Mouse (Mus musculus) gastrocnemius, adult 2 months (tissue): Measurements from ENCODE around the gene Samd14. TPM values are rescaled to one million over a fixed set of nuclear protein-coding genes. Genes with fewer than 3 reads are reported as not detected.
"Not testable (repeated sequence)": the region's sequence is repeated elsewhere in the genome, so short reads cannot be mapped to it uniquely, and the experiment has no call there.

Experiments used
- DNase-seq: peaks from one replicate; pipeline ENCODE4 v3.0.0; 2022
- H3K27ac ChIP-seq: fragments of 200-600 bp; 2 replicates; pipeline ENCODE4 v1.8.1; 2022; ENCODE audit warnings: mild to moderate bottlenecking
- H3K4me3 ChIP-seq: fragments of 200-600 bp; 2 replicates; pipeline ENCODE4 v1.8.1; 2022; ENCODE audit warnings: mild to moderate bottlenecking, moderate library complexity
- CTCF ChIP-seq: fragments of 200-600 bp; IDR thresholded peaks from 2 replicates; pipeline ENCODE4 v1.8.1; 2022; ENCODE audit warnings: antibody characterized with exemption, mild to moderate bottlenecking, moderate library complexity
- intact Hi-C: fragments of 180-260 bp; cut with DNase I; formaldehyde crosslinking; loops from one replicate; pipeline ENCODE4 v1.15.1; 2025
- long read RNA-seq, 2 experiments: library from polyadenylated mRNA; stranded (forward); transcript quantifications; one replicate each; pipeline ENCODE4 v2.0.0; 2021
- total RNA-seq, 2 experiments: library from RNA; stranded (reverse); gene quantifications; 2 replicates each; pipeline ENCODE4 v1.2.3; 2021

The Samd14 gene
- total RNA-seq, result under 1 TPM; 0.28 to 0.42 TPM
- long read RNA-seq, experiment 1, result 0 reads
- long read RNA-seq, experiment 2, result 0 reads

DNA sequence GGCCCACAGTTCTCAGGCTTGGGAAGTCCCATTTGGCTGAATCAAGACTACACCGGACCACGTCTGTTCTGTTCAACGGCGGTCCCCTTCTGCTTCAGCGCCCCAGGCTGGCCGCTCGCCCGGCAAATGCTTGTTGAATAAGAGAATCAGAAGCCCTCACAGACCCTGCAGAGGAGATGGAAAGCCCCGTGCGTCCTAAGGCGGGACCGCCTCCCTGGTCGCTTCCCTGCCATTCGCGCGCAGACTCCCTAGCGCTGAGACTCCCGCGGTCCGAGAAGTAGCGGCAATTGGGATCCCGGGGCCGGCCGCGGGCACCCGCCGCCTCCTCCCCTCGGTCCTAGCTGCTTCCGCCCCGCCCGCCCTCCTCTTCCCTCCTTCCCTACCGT, at the start of gene Samd14:
Gene Samd14 (plus strand): TSS at position 251 of the 386 bp plus-strand sequence.
- TF ChIP-seq CTCF, result no peak
- DNase-seq, result peak; percentile 73
- Histone ChIP-seq H3K27ac (peak within 1 kb of the TSS; percentile 67), H3K4me3 (peak within 1 kb of the TSS; percentile 80)
- intact Hi-C loops, result no loop called here

GRCm38 (mm10) chr11:94962534-94963101, 47.1 kb upstream of the Samd14 start:
- peak overlapping the region; percentile 57 for H3K27ac ChIP-seq
- H3K4me3 ChIP-seq, result no peak overlapping the region
- intact Hi-C loops, result no loop called here
- DNase-seq, result no peak
- TF ChIP-seq CTCF, result no peak

DNA sequence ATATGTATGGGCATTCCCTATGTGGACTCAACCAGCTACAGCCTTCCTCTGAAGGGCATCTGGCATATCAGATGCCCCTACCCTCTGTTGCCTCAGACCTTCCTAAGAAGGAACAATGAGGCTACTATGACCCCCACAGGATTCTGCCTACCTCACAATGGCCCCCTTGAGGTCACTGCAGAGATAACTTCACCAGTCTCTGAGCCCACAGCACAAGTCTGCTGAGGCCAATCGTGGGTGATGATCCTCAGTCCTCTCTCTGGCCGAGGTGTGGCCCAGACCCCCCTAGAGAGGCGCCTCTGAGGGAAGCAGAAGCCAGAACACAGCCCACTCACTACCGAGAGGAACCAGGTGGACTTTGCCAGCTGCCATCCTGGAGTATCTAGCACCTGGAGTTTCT, 42.3 kb upstream of the Samd14 start, which contains the start of gene Hils1:
Gene Hils1 (plus strand): TSS at position 175 of the 400 bp plus-strand sequence.
- TF ChIP-seq CTCF, result no peak
- Histone ChIP-seq H3K4me3 (no peak within 1 kb of the TSS), H3K27ac (no peak within 1 kb of the TSS)
- intact Hi-C loops, result no loop called here
- no peak for DNase-seq

GRCm38 (mm10) chr11:94968187-94968586, 41.5 kb upstream of the Samd14 start:
- DNase-seq, result no peak
- intact Hi-C loops, result no loop called here
- TF ChIP-seq CTCF, result no peak
- no peak overlapping the region for H3K27ac ChIP-seq
- no peak overlapping the region for H3K4me3 ChIP-seq

- not testable (repeated sequence) for DNase-seq, H3K27ac ChIP-seq, H3K4me3 ChIP-seq
- intact Hi-C loops, result loop anchor here (1.0 kb wide), 1 partner anchor 30 kb away; no protein-coding TSS in a partner anchor
Observed at GRCm38 (mm10) chr11:94969709-94970108, 40.0 kb upstream of the Samd14 start.

GRCm38 (mm10) chr11:94970210-94970943, 39.3 kb upstream of the Samd14 start:
- TF ChIP-seq CTCF, result peak; percentile 71
- intact Hi-C loops, result loop anchor here (1.0 kb wide), 1 partner anchor 31 kb away; no protein-coding TSS in a partner anchor
- DNase-seq, result peak; percentile 76
- H3K27ac ChIP-seq, result no peak overlapping the region
- no peak overlapping the region for H3K4me3 ChIP-seq

GRCm38 (mm10) chr11:94971895-94972615, 37.6 kb upstream of the Samd14 start:
- Histone ChIP-seq H3K4me3 (peak overlapping the region; percentile 77), H3K27ac (peak overlapping the region; percentile 97)
- intact Hi-C loops, result no loop called here
- TF ChIP-seq CTCF, result no peak
- DNase-seq, result no peak

DNA sequence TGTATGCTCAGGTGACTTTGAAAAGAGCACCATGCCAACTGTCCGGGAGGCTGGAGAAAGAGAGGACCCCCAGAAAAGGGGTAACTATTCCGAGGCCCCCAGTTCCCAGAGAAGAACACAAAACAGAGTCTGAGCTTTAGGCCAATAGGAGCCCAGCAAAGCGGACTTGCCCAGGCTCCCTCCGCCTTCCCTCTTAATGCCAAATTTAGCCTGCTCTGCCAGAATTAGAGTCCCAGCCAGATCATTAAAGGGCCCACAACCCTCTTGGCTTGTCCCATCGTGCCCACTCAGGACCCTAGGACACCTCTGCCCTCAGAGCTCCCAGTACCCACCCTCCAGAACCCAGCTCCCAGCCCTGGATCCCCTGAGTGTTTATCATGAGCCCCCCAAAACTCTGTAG, 36.8 kb upstream of the Samd14 start:
- peak overlapping the region; percentile 97 for H3K27ac ChIP-seq
- intact Hi-C loops, result no loop called here
- H3K4me3 ChIP-seq, result peak overlapping the region; percentile 77
- TF ChIP-seq CTCF, result no peak
- peak; percentile 54 for DNase-seq

- DNase-seq, result peak; percentile 87
- TF ChIP-seq CTCF, result no peak
- intact Hi-C loops, result no loop called here
- Histone ChIP-seq H3K27ac (peak overlapping the region; percentile 97), H3K4me3 (peak overlapping the region; percentile 77)
Observed at GRCm38 (mm10) chr11:94973313-94973712, 36.4 kb upstream of the Samd14 start.

DNA sequence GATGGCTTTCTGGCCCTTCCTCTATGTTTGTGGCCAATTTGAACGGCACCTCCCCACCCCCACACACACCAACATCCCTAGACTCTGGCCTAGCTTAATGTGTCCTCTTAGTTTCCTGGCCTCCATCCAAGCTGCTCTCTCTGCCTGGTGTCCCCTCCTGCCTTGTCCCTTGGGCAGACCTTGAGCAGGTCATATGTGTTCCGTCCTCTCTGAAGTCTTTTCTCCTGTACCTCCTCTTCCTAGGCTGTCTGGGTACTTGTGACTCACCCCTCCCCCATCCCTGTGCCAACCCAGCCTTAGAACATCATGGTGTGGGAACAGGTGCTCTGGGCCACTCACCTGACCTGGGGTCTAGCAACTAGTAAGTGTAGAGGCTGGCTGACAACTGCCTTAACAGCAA, 34.7 kb upstream of the Samd14 start:
- Histone ChIP-seq H3K4me3 (peak overlapping the region; percentile 75), H3K27ac (peak overlapping the region; percentile 97)
- no peak for TF ChIP-seq CTCF
- peak; percentile 70 for DNase-seq
- intact Hi-C loops, result no loop called here

GRCm38 (mm10) chr11:94976199-94976598, 33.5 kb upstream of the Samd14 start, which contains the start of gene Sgca:
Sgca (minus strand) TSS chr11:94976327.
- TF ChIP-seq CTCF, result no peak
- DNase-seq, result peak; percentile 63

DNA sequence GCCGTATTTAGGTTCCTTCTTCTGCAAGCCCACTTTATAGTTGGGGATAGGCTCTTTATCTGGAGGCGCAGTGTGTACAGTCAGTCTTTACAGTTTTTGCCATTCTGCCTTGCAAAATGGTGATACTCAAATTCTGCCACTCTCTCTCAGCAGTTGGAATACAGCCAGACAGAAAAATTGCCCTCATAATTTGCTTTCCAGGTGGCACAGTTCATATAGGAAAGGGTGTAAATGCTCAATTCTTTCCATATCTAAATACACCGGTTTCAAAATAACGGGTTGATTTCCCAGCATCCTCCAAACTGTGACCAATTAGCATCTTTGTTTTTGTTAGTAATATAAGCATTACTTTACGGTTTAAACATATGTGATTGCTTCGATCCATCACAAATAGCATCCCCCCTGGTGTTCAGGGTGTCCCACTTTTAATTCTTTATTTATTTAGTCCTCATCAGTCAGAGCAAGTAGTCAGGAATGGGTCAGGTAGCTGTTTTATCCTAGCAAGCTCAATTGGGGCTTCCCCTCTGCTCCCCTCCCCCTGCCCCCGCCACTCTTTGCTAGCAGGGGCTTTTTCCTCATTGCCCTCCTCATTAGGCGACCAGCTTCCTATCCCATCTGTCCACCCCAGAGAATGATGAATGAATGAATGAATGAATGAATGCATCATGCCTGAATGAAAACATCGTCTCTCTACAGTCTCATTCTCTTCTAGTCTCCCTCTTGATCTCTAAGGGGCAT, 31.3 kb upstream of the Samd14 start:
- TF ChIP-seq CTCF, result no peak
- no peak for DNase-seq
- Histone ChIP-seq H3K4me3 (no peak overlapping the region), H3K27ac (peak overlapping the region; percentile 97; the same call in 1 of the 2 replicates)
- intact Hi-C loops, result loop anchor here (2.0 kb wide), 1 partner anchor 62 kb away; the partner anchor contains the start of gene Pdk2

More at GRCm38 (mm10) chr11:94976199-94976598, 33.5 kb upstream of the Samd14 start, which contains the start of gene Sgca:
- peak within 1 kb of the TSS; percentile 75 for H3K4me3 ChIP-seq
- intact Hi-C loops, result no loop called here
- peak within 1 kb of the TSS; percentile 97 for H3K27ac ChIP-seq
